Mouse (Mus musculus): ENCODE measurements around the gene Ppp1r12b. TPM values are rescaled to one million over a fixed set of nuclear protein-coding genes. Genes with fewer than 3 reads are reported as not detected.
A peak's percentile ranks its signal among the peaks of the same experiment; 100 is the strongest.

Ppp1r12b gene
- polyA plus RNA-seq, 1 experiment from 2014 or later: 12.5 TPM

- Histone ChIP-seq H3K9ac (ENCODE audit: low read length) (no peak overlapping the region), H3K4me2 (replicated peaks; ENCODE audit: low read depth) (no peak overlapping the region), H3K27ac (replicated peaks) (no peak overlapping the region), H3K9me3 (ENCODE audit: control insufficient read depth, low read length) (no peaks in the 10 kb centered on the region), H3K36me3 (ENCODE audit: control insufficient read depth, insufficient read depth, low read length) (no peaks in the 10 kb centered on the region), H3K4me1 (replicated peaks; ENCODE audit: control insufficient read depth, insufficient read depth) (0 out of 2 replicates have a peak, but pooled peaks cover 2% of the 10 kb centered on the region), H3K27me3 (ENCODE audit: control insufficient read depth, insufficient read depth, low read length) (no peaks in the 10 kb centered on the region), H3K4me3 (ENCODE audit: low read depth, low read length) (no peak overlapping the region)
- no peak for ATAC-seq (ENCODE audit: low FRiP score, low TSS enrichment)
- TF ChIP-seq CTCF (IDR thresholded peaks at IDR 0.05; ENCODE audit: low read depth): no peak
- TF ChIP-seq EP300 (optimal IDR thresholded peaks at IDR 0.05): no peak
- DNase-seq (ENCODE audit: low spot score): no peak
- WGBS: 82% methylated on average over 5 of the region's 5 CpGs
Observed at GRCm38 (mm10) chr1:134711653-134712052, 244.1 kb downstream of the Ppp1r12b start.

GRCm38 (mm10) chr1:134711061-134711460 is 244.7 kb downstream of the Ppp1r12b start:
- no peak for ATAC-seq (ENCODE audit: low FRiP score, low TSS enrichment)
- H3K4me1 ChIP-seq (replicated peaks; ENCODE audit: control insufficient read depth, insufficient read depth): 0 out of 2 replicates have a peak, but pooled peaks cover 2% of the 10 kb centered on the region
- DNase-seq (ENCODE audit: low spot score): no peak
- no peaks in the 10 kb centered on the region for H3K9me3 ChIP-seq (ENCODE audit: control insufficient read depth, low read length)
- no peak overlapping the region for H3K9ac ChIP-seq (ENCODE audit: low read length)
- H3K4me3 ChIP-seq (ENCODE audit: low read depth, low read length): no peak overlapping the region
- 78% methylated on average over 7 of the region's 7 CpGs for WGBS
- H3K4me2 ChIP-seq (replicated peaks; ENCODE audit: low read depth): no peak overlapping the region
- no peak overlapping the region for H3K27ac ChIP-seq (replicated peaks)
- TF ChIP-seq CTCF (IDR thresholded peaks at IDR 0.05; ENCODE audit: low read depth) (no peak), EP300 (optimal IDR thresholded peaks at IDR 0.05) (no peak)
- H3K27me3 ChIP-seq (ENCODE audit: control insufficient read depth, insufficient read depth, low read length): no peaks in the 10 kb centered on the region
- no peaks in the 10 kb centered on the region for H3K36me3 ChIP-seq (ENCODE audit: control insufficient read depth, insufficient read depth, low read length)

- H3K9me3 ChIP-seq (ENCODE audit: control insufficient read depth, low read length): no peaks in the 10 kb centered on the region
- H3K4me3 ChIP-seq (ENCODE audit: low read depth, low read length): peak overlapping the region; percentile 43
- H3K36me3 ChIP-seq (ENCODE audit: control insufficient read depth, insufficient read depth, low read length): no peaks in the 10 kb centered on the region
- H3K4me2 ChIP-seq (replicated peaks; ENCODE audit: low read depth): peak overlapping the region; percentile 83
- TF ChIP-seq EP300 (optimal IDR thresholded peaks at IDR 0.05) (no peak), CTCF (IDR thresholded peaks at IDR 0.05; ENCODE audit: low read depth) (0 out of 2 replicates have a peak, but pooled peaks have one; percentile 4)
- H3K27ac ChIP-seq (replicated peaks): no peak overlapping the region
- ATAC-seq (ENCODE audit: low FRiP score, low TSS enrichment) (no peak), DNase-seq (ENCODE audit: low spot score) (no peak)
- peak overlapping the region; percentile 18; the same call in 1 of the 2 replicates for H3K9ac ChIP-seq (ENCODE audit: low read length)
- 0 out of 2 replicates have a peak, but pooled peaks cover 2% of the 10 kb centered on the region for H3K4me1 ChIP-seq (replicated peaks; ENCODE audit: control insufficient read depth, insufficient read depth)
- WGBS: 37% methylated on average over 26 of the region's 26 CpGs
- no peaks in the 10 kb centered on the region for H3K27me3 ChIP-seq (ENCODE audit: control insufficient read depth, insufficient read depth, low read length)
Observed at GRCm38 (mm10) chr1:134709411-134710306, 246.1 kb downstream of the Ppp1r12b start.

GRCm38 (mm10) chr1:134708801-134709385 is 246.8 kb downstream of the Ppp1r12b start:
- H3K4me1 ChIP-seq (replicated peaks; ENCODE audit: control insufficient read depth, insufficient read depth): 0 out of 2 replicates have a peak, but pooled peaks cover 2% of the 10 kb centered on the region
- no peak for ATAC-seq (ENCODE audit: low FRiP score, low TSS enrichment)
- DNase-seq (ENCODE audit: low spot score): peak; percentile 40

GRCm38 (mm10) chr1:134708274-134708673 is 247.5 kb downstream of the Ppp1r12b start:
- Histone ChIP-seq H3K27me3 (ENCODE audit: control insufficient read depth, insufficient read depth, low read length) (no peaks in the 10 kb centered on the region), H3K36me3 (ENCODE audit: control insufficient read depth, insufficient read depth, low read length) (no peaks in the 10 kb centered on the region), H3K9ac (ENCODE audit: low read length) (peak overlapping the region; percentile 18; the same call in 1 of the 2 replicates), H3K4me1 (replicated peaks; ENCODE audit: control insufficient read depth, insufficient read depth) (0 out of 2 replicates have a peak, but pooled peaks cover 2% of the 10 kb centered on the region), H3K27ac (replicated peaks) (no peak overlapping the region), H3K4me3 (ENCODE audit: low read depth, low read length) (peak overlapping the region; percentile 43), H3K4me2 (replicated peaks; ENCODE audit: low read depth) (peak overlapping the region; percentile 83), H3K9me3 (ENCODE audit: control insufficient read depth, low read length) (no peaks in the 10 kb centered on the region)
- TF ChIP-seq EP300 (optimal IDR thresholded peaks at IDR 0.05) (no peak), CTCF (IDR thresholded peaks at IDR 0.05; ENCODE audit: low read depth) (no peak)
- WGBS: 20% methylated on average over 8 of the region's 8 CpGs
- DNase-seq (ENCODE audit: low spot score) (no peak), ATAC-seq (ENCODE audit: low FRiP score, low TSS enrichment) (no peak)

More at GRCm38 (mm10) chr1:134708801-134709385, 246.8 kb downstream of the Ppp1r12b start:
- H3K4me2 ChIP-seq (replicated peaks; ENCODE audit: low read depth): peak overlapping the region; percentile 83
- no peaks in the 10 kb centered on the region for H3K36me3 ChIP-seq (ENCODE audit: control insufficient read depth, insufficient read depth, low read length)
- H3K27ac ChIP-seq (replicated peaks): no peak overlapping the region
- no peaks in the 10 kb centered on the region for H3K27me3 ChIP-seq (ENCODE audit: control insufficient read depth, insufficient read depth, low read length)
- no peak for TF ChIP-seq CTCF (IDR thresholded peaks at IDR 0.05; ENCODE audit: low read depth)
- no peak for TF ChIP-seq EP300 (optimal IDR thresholded peaks at IDR 0.05)
- peak overlapping the region; percentile 18 for H3K9ac ChIP-seq (ENCODE audit: low read length)
- 0% methylated on average over 46 of the region's 46 CpGs for WGBS
- H3K9me3 ChIP-seq (ENCODE audit: control insufficient read depth, low read length): no peaks in the 10 kb centered on the region
- peak overlapping the region; percentile 43 for H3K4me3 ChIP-seq (ENCODE audit: low read depth, low read length)
